Comparison of ENCODE assay signal across 8 mouse cellular contexts in genomic region chr3:106789930-106790329, GRCm38 (mm10). TPM values are rescaled to one million over a fixed set of nuclear protein-coding genes. Genes with fewer than 3 reads are reported as not detected.
A peak's percentile ranks its signal among the peaks of the same experiment; 100 is the strongest.
DNase-seq lines count a peak whose midpoint lies in the region; ATAC-seq and TF ChIP-seq lines count a peak whose summit lies in the region.

Gene Cd53, minus strand, starts transcription at chr3:106790149.

- H3K27me3 ChIP-seq in stomach, embryonic 15.5 days (replicated peaks): no peaks in the 10 kb centered on the region
- H3K27me3 ChIP-seq in stomach, postnatal 0 days (ENCODE audit: control insufficient read depth, insufficient read depth, low read length): no peaks in the 10 kb centered on the region
- no peaks in the 10 kb centered on the region for H3K27me3 ChIP-seq in lung, postnatal 0 days (replicated peaks; ENCODE audit: insufficient read depth, low read length)
- H3K27me3 ChIP-seq in cerebellum, adult 2 months (ENCODE audit: control insufficient read depth, insufficient read depth, low read length): no peaks in the 10 kb centered on the region

- H3K4me3 ChIP-seq in stomach, embryonic 15.5 days (replicated peaks): no peak within 1 kb of the TSS
- H3K4me3 ChIP-seq in stomach, postnatal 0 days (ENCODE audit: low read depth, low read length): no peak within 1 kb of the TSS
- H3K4me3 ChIP-seq in lung, postnatal 0 days (ENCODE audit: low read depth, low read length): no peak within 1 kb of the TSS
- H3K4me3 ChIP-seq in cerebellum, adult 2 months (replicated peaks; ENCODE audit: insufficient read depth, low read depth, low read length): no peak within 1 kb of the TSS

- H3K9me3 ChIP-seq in stomach, embryonic 15.5 days: no peaks in the 10 kb centered on the region
- no peaks in the 10 kb centered on the region for H3K9me3 ChIP-seq in stomach, postnatal 0 days (ENCODE audit: control insufficient read depth, low read length)
- H3K9me3 ChIP-seq in lung, postnatal 0 days (ENCODE audit: low read length): no peaks in the 10 kb centered on the region

- no peak for TF ChIP-seq CTCF in stomach, postnatal 0 days (IDR thresholded peaks at IDR 0.05; ENCODE audit: low read depth)
- no peak for TF ChIP-seq CTCF in lung, postnatal 0 days (IDR thresholded peaks at IDR 0.05)
- no peak for TF ChIP-seq CTCF in cerebellum, adult 2 months (IDR thresholded peaks at IDR 0.05; ENCODE audit: borderline replicate concordance, insufficient read depth, low read depth, low read length)

- H3K36me3 ChIP-seq in stomach, embryonic 15.5 days: no peaks in the 10 kb centered on the region
- H3K36me3 ChIP-seq in stomach, postnatal 0 days (ENCODE audit: control insufficient read depth, insufficient read depth, low read length): no peaks in the 10 kb centered on the region
- no peaks in the 10 kb centered on the region for H3K36me3 ChIP-seq in lung, postnatal 0 days (ENCODE audit: insufficient read depth, low read length)

- no peak for ATAC-seq in stomach, embryonic 15.5 days (ENCODE audit: insufficient read depth, low FRiP score, low read depth)
- no peak for ATAC-seq in stomach, postnatal 0 days (ENCODE audit: low FRiP score, low TSS enrichment)
- ATAC-seq in erythroblast, adult 5-6 weeks (replicated peaks; ENCODE audit: low FRiP score, poor library complexity, severe bottlenecking): no peak
- no peak for ATAC-seq in lung, postnatal 0 days
- no peak for ATAC-seq in cerebellum, adult (ENCODE audit: insufficient number of reproducible peaks, low FRiP score, low TSS enrichment)

- TF ChIP-seq POLR2A in cerebellum, adult 2 months (IDR thresholded peaks at IDR 0.05; ENCODE audit: borderline replicate concordance, insufficient read depth, low read length): no peak

- no peak within 1 kb of the TSS for H3K27ac ChIP-seq in stomach, embryonic 15.5 days
- H3K27ac ChIP-seq in stomach, postnatal 0 days (replicated peaks): no peak within 1 kb of the TSS
- no peak within 1 kb of the TSS for H3K27ac ChIP-seq in lung, postnatal 0 days (ENCODE audit: low read length)
- H3K27ac ChIP-seq in cerebellum, adult 2 months (ENCODE audit: insufficient read depth, low read length): no peak within 1 kb of the TSS

- no peak within 1 kb of the TSS for H3K4me2 ChIP-seq in stomach, embryonic 15.5 days
- no peak within 1 kb of the TSS for H3K4me2 ChIP-seq in stomach, postnatal 0 days (replicated peaks; ENCODE audit: low read depth)
- no peak within 1 kb of the TSS for H3K4me2 ChIP-seq in lung, postnatal 0 days (replicated peaks; ENCODE audit: low read depth, low read length)

- DNase-seq in stomach, postnatal 0 days (ENCODE audit: low spot score): no peak
- peak; percentile 59 for DNase-seq in lung, postnatal 0 days (ENCODE audit: low spot score)
- DNase-seq in thymus, postnatal 14 days: peak; percentile 19
- no peak for DNase-seq in right cerebral cortex, postnatal 14 days
- DNase-seq in cerebellum, adult 2 months: no peak

- no peak within 1 kb of the TSS for H3K9ac ChIP-seq in stomach, embryonic 15.5 days
- H3K9ac ChIP-seq in stomach, postnatal 0 days (ENCODE audit: low read length): no peak within 1 kb of the TSS
- no peak within 1 kb of the TSS for H3K9ac ChIP-seq in lung, postnatal 0 days (replicated peaks; ENCODE audit: low read depth)

- 81% methylated on average over 2 of the region's 2 CpGs for WGBS in stomach, embryonic 15.5 days
- 70% methylated on average over 2 of the region's 2 CpGs for WGBS in stomach, postnatal 0 days
- 70% methylated on average over 2 of the region's 2 CpGs for WGBS in lung, postnatal 0 days
- WGBS in cerebellum, adult 2 months: 83% methylated on average over 2 of the region's 2 CpGs

- no peak for TF ChIP-seq EP300 in stomach, postnatal 0 days (optimal IDR thresholded peaks at IDR 0.05)
- TF ChIP-seq EP300 in lung, postnatal 0 days (IDR thresholded peaks at IDR 0.05): no peak

- H3K4me1 ChIP-seq in stomach, embryonic 15.5 days: no peaks in the 10 kb centered on the region
- no peaks in the 10 kb centered on the region for H3K4me1 ChIP-seq in stomach, postnatal 0 days (replicated peaks; ENCODE audit: control insufficient read depth, insufficient read depth)
- H3K4me1 ChIP-seq in lung, postnatal 0 days (ENCODE audit: insufficient read depth, low read depth, low read length): no peaks in the 10 kb centered on the region
- no peaks in the 10 kb centered on the region for H3K4me1 ChIP-seq in cerebellum, adult 2 months (ENCODE audit: control insufficient read depth, insufficient read depth, low read length)

RNA-seq across cellular contexts. Expression of gene Cd53, which starts in this region (rescaled TPM):
- polyA plus RNA-seq in stomach, embryonic 15.5 days (2015; fragmentation: Nextera tagmentation; extraction: Ambion mirVana): 12.7 and 14.9 TPM in 2 replicates
- polyA plus RNA-seq in stomach, postnatal 0 days (2015; fragmentation: Nextera tagmentation; extraction: Ambion mirVana): 6.2 TPM in 2 replicates
- 92.4 and 144 TPM in 2 replicates for total RNA-seq in erythroblast, adult 5-6 weeks (2015; ENCODE audit: low replicate concordance)
- total RNA-seq in erythroblast, adult 5-6 weeks (2017; ENCODE audit: low replicate concordance): 63.4 and 78.7 TPM in 2 replicates
- polyA plus RNA-seq in lung, postnatal 0 days (2015; fragmentation: Nextera tagmentation; extraction: Ambion mirVana): 30.9 and 31.2 TPM in 2 replicates
- polyA plus RNA-seq in cerebellum, adult 2 months (2012; rRNA removed): 3.1 and 3.3 TPM in 2 replicates

Comparison
In these comparisons a context has a peak if more than half of its experiments do, and no peak if none do; other contexts are left out.
1. DNase-seq: peak in lung, postnatal 0 days (single experiment) and thymus, postnatal 14 days (single experiment); none in stomach, postnatal 0 days (single experiment), right cerebral cortex, postnatal 14 days (single experiment) and cerebellum, adult 2 months (0 of 2).